1 mouse cellular context compared by ENCODE assay signal in the genomic region with DNA sequence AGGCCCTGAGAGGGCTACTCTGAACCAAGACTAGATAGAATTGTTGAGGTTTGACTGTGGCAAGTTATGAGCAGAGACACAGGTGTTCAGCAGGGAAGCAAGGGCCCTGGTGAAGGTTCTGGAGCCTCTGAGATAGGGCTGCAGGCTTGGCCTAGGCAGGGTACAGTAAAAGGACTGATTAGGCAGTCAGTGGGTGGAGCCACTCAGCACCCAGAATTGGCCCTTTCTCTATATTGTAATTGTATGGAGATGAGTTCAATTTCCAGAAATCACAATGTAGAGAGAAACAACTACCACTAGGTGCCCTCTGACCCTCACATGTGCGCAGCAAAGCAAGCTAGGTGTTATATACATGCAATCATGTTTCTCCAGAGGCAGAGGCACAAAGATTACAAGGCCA.
TF ChIP-seq lines count a peak whose summit lies in the region.

No protein-coding gene starts in this region.

TF ChIP-seq in CH12.LX, 34 proteins besides CTCF, POLR2A, EP300 and RAD21 (continued from another document):
- TF ChIP-seq CHD1 (IDR thresholded peaks at IDR 0.05; ENCODE audit: low read depth, low read length) (no peak), SMC3 (IDR thresholded peaks at IDR 0.05; ENCODE audit: low read depth, low read length) (peak; percentile 27; the same call in 1 of the 2 replicates)
TF ChIP-seq in CH12.LX: peak in this region for 1.
